Mouse (Mus musculus) layer of hippocampus, postnatal 25 days (tissue): ENCODE data around the gene Wdfy4. TPM values are rescaled to one million over a fixed set of nuclear protein-coding genes. Genes with fewer than 3 reads are reported as not detected.

Experiments
- DNase-seq, 2 experiments: peaks; one replicate each; pipeline ENCODE4 v3.0.0; 2022; ENCODE audit warnings: mixed read lengths in 2 of 2, low spot score in 1 of 2; ENCODE audit errors: extremely low spot score in 1 of 2
- total RNA-seq, 2 experiments: library from RNA; stranded (reverse); gene quantifications; 2 replicates each; pipeline ENCODE4 v1.2.3; 2021

Gene Wdfy4
- total RNA-seq, 2 experiments from 2014 or later: 2.2 to 3.2 TPM

GRCm38 (mm10) chr14:33083326-33083725 lies 102.0 kb downstream of the Wdfy4 start:
- DNase-seq: no peak

DNA sequence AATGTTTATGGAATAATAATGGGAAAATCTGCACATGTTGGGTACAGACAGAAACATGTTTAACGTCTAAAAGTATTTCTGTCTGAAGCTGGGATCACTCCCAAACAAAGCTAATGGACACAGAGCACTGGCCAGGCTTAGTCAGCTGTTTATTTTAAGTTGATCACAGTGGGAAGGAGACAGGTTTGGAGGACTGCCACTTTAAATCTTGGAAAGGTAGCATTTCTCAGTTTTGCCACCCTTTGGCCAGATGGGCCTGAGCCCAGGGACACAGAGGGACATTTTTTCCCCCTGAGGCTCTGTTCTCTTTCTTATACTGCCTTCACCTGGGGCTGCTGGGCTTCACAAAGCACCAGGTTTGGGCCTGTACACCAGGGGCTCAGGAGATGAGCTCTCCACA lies 103.0 kb downstream of the Wdfy4 start:
- DNase-seq: no peak

DNA sequence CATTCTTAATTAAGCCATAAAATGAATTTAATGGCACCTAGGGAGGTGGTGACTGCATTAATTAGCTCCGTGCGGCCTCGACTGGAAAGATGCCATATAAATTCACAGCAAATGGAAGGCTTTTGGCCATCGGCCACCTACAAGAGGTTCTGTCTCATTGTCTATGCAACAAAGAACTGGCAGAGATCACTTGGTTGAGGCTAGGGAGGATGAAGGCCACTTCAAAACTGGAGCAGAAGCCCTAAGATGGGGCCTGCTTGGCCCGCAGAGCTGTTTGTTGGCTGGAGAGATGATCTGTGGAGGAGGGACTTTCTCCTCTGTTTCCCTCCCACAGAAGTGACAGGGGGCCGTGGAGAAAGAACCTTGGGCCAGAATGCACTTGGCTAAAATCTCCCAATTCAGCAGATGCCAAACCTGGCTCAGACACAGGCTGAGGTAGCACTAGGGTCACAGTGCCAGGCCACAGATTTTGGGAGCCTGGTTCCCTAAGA lies 103.9 kb downstream of the Wdfy4 start:
- DNase-seq: no peak

- no peak for DNase-seq
These were observed 106.7 kb downstream of the Wdfy4 start for GRCm38 (mm10) chr14:33078596-33078995.

- no peak for DNase-seq
These were observed 107.2 kb downstream of the Wdfy4 start for GRCm38 (mm10) chr14:33078110-33078509.

GRCm38 (mm10) chr14:33073355-33073754 lies 112.0 kb downstream of the Wdfy4 start:
- DNase-seq: no peak

DNA sequence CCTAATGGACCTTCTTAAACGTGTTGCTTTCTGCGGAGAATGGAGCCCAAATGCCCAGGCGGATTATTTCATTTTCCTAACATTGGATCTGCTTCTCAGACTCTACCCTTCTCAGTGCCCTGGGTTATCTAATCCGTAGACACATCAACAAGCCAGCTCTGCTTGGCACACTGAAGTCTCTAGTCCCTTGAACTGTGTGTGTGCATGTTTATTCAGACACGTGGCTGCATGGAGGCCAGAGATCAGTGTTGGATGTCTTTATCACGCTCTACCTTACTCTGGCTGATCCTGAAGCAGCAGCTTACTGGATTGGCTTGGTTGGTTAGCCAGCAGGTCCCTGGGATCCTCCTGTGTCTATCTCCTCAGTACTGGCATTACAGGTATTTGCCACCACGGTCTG lies 113.0 kb downstream of the Wdfy4 start:
- DNase-seq: no peak

- DNase-seq: no peak
These were observed 117.6 kb downstream of the Wdfy4 start for GRCm38 (mm10) chr14:33067676-33068075.

GRCm38 (mm10) chr14:33062996-33063395 lies 122.3 kb downstream of the Wdfy4 start:
- no peak for DNase-seq

- DNase-seq: no peak
These were observed 126.2 kb downstream of the Wdfy4 start for GRCm38 (mm10) chr14:33058881-33059660.

DNA sequence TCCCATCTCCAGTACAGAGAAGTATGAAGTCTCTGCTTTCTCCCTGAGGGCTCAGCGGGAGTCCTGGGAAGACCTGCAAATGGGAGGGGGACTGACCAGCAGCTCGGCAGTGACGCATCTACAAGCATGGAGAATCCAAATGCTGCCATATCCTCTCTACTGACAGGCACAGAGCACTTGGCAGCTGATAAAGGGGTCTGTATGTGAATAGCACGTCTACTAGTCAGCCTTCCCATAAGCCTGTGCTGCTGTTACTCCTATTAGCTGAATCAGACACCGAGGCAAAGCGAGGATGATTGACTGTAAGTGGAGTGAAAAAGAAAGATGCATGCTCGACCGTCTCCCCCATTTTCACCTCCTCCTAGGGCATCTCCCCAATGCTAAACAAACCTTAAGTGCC lies 131.9 kb downstream of the Wdfy4 start:
- DNase-seq: no peak

GRCm38 (mm10) chr14:33045217-33045616 lies 140.1 kb downstream of the Wdfy4 start:
- no peak for DNase-seq

- no peak for DNase-seq
These were observed 148.5 kb downstream of the Wdfy4 start for GRCm38 (mm10) chr14:33036811-33037210.

DNA sequence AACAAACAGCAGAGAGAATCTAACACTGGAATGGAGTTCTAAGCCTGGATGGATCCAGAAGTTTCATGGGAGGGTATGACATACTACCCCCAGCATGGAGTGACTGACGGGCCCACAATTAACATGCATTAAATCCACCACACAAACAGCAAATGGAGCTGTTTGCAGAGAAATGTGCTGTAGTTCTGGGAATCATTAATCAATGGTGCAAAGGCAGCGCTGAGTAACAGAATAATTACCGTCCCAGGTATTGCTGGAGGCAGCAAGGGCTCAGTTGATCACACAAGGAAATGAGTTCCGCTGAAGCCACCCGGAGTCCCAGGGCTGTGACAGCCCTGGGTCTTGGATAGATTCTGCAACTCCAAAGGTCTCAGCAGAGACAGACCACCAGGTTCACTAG lies 149.9 kb downstream of the Wdfy4 start:
- DNase-seq: no peak

DNA sequence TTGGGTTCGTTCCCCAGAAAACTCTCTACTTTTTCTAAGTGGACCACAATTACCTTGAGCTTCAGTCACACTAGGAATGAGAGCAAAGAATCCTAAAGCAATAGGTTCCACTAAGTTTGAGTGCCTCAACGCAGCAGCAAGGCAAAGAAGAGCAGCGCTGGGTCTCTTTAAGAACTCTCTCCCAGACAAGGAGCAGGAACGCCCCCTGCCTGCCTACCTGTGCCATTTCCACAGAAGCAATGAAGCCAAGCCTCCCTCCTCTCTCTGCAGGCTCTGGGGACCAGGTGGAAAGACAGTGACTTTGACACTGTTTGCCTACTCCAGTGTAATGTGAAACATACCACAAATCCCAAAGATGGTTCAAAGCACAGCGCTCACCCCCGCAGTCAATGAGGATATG lies 151.9 kb downstream of the Wdfy4 start:
- peak in 1 of 2 experiments; percentile 42 for DNase-seq

DNA sequence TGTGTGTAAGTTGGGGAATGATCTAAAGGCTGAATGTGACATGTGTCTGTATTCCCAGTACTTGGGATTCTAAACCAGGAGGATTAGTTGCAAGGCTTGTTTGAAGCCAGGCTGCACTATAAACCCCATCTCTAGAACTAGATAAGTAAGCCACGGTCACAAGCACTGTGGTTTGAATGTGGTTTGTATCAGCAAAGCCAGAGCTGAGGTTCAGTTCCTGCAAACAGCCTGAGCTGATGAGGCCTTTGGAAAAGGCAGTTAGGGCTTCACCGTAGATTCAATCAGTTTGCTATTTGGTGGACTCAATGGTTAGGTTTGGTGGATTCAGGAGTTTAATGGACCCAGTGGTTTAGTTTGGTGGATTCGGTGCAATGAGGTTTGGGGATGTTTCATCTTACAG lies 154.5 kb downstream of the Wdfy4 start:
- no peak for DNase-seq

- DNase-seq: no peak
These were observed 165.7 kb downstream of the Wdfy4 start for GRCm38 (mm10) chr14:33019606-33020005.

DNA sequence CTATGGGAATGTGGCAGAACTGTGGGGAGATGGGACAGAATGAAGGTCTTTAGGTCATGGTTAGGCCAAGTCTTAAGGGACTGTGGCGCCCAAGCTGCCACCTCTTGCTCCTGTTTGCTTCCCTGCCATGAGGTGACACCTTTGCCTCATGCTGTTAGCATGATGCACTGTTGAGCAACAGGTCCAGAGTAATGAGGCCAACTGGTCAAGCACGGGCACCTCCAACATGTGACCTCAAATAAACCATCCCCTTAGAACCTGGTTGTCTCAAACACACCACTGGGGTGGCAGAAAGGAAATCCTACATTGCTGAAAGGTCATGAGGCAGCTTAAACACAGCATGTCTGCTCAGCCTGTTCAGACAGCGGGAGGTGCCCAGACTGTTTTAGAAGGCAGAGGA lies 166.3 kb downstream of the Wdfy4 start:
- DNase-seq: no peak

DNA sequence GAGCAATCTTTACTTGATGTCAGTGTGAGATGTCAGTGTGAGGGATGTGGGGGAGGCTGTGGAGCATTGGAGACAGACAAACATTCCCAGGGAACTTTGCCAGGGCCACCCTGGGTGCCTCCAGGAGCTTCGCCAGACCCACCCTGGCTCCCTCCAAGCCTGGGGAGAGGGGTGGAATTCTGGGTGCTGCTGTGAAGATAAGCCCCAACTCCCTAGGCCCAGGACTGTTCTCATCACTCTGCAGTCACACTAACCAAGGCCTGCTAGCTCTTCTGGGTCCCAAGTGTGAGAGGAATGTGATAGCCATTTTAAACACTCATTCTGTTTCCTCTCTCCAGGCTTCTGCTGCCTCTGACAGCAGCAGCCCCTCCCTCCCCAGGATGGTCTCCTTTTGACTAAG lies 177.7 kb downstream of the Wdfy4 start:
- DNase-seq: no peak

DNA sequence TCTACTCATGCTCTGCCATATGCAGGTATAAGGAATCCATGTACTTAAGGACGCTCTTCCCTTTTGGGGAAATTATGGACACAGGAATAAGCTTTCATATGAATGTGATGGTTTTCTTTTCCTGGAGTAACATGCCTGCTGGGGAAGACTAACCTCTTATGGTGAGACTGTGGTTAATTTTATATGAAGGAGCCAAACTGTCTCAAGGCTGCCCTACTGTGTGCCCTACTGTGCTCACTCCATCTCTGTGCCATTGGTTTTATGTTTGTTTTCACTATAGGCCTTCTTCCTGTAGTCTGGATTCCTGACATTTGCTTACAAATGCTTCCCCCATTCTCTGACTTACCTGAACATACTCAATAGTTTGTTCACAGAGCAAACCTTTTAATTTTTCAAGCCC lies 180.2 kb downstream of the Wdfy4 start:
- DNase-seq: no peak

- DNase-seq: no peak
These were observed 185.0 kb downstream of the Wdfy4 start for GRCm38 (mm10) chr14:33000112-33000979.
